Mouse (Mus musculus): ENCODE measurements around the gene Pet100. TPM values are rescaled to one million over a fixed set of nuclear protein-coding genes. Genes with fewer than 3 reads are reported as not detected.

Pet100 gene
- polyA plus RNA-seq, 1 experiment from 2014 or later: 89.9 TPM

GRCm38 (mm10) chr8:3660889-3661288 lies 39.5 kb downstream of the Pet100 start:
- no peak overlapping the region for H3K9ac ChIP-seq
- H3K4me1 ChIP-seq (replicated peaks): no peaks in the 10 kb centered on the region; the same call in 1 of the 2 replicates
- H3K36me3 ChIP-seq: no peaks in the 10 kb centered on the region
- H3K9me3 ChIP-seq: no peaks in the 10 kb centered on the region
- H3K4me3 ChIP-seq (replicated peaks): no peak overlapping the region
- WGBS: 83% methylated on average over 8 of the region's 8 CpGs
- H3K27me3 ChIP-seq (replicated peaks): no peaks in the 10 kb centered on the region
- H3K27ac ChIP-seq: no peak overlapping the region
- H3K4me2 ChIP-seq (replicated peaks): no peak overlapping the region
- ATAC-seq: no peak

- 68% methylated on average over 5 of the region's 5 CpGs for WGBS
- no peak overlapping the region for H3K27ac ChIP-seq
- no peaks in the 10 kb centered on the region; the same call in 1 of the 2 replicates for H3K4me1 ChIP-seq (replicated peaks)
- H3K9me3 ChIP-seq: no peaks in the 10 kb centered on the region
- no peak for ATAC-seq
- no peaks in the 10 kb centered on the region for H3K27me3 ChIP-seq (replicated peaks)
- no peak overlapping the region for H3K4me2 ChIP-seq (replicated peaks)
- H3K36me3 ChIP-seq: no peaks in the 10 kb centered on the region
- H3K4me3 ChIP-seq (replicated peaks): no peak overlapping the region
- no peak overlapping the region for H3K9ac ChIP-seq
Observed at GRCm38 (mm10) chr8:3664405-3664804, 43.1 kb downstream of the Pet100 start.

GRCm38 (mm10) chr8:3665507-3665906 lies 44.2 kb downstream of the Pet100 start, which contains the start of gene Mcemp1:
Mcemp1 (plus strand) TSS chr8:3665754.
- WGBS: 73% methylated on average over 6 of the region's 6 CpGs
- no peak within 1 kb of the TSS for H3K9ac ChIP-seq
- no peaks in the 10 kb centered on the region for H3K27me3 ChIP-seq (replicated peaks)
- no peak within 1 kb of the TSS for H3K4me3 ChIP-seq (replicated peaks)
- H3K9me3 ChIP-seq: no peaks in the 10 kb centered on the region
- no peaks in the 10 kb centered on the region; the same call in 1 of the 2 replicates for H3K4me1 ChIP-seq (replicated peaks)
- H3K36me3 ChIP-seq: no peaks in the 10 kb centered on the region
- no peak within 1 kb of the TSS for H3K27ac ChIP-seq
- no peak for ATAC-seq
- no peak within 1 kb of the TSS for H3K4me2 ChIP-seq (replicated peaks)

DNA sequence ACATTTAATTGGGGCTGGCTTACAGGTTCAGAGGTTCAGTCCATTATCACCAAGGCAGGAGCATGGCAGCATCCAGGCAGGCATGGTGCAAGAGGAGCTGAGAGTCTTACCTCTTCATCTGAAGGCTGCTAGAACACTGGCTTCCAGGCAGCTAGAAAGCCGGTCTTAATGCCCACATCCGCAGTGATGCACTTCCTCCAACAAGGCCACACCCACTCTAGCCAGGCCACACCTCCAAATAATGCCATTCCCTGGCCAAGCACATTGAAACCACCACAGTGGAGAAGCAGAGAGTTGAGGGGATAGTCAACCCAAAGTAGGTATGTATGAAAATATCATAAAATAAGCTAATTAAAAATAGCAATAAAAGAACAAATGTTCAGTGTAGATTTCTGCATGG lies 49.0 kb downstream of the Pet100 start:
- Histone ChIP-seq H3K4me2 (replicated peaks) (no peak overlapping the region), H3K9ac (no peak overlapping the region), H3K9me3 (no peaks in the 10 kb centered on the region), H3K27ac (no peak overlapping the region), H3K27me3 (replicated peaks) (no peaks in the 10 kb centered on the region), H3K4me1 (replicated peaks) (no peaks in the 10 kb centered on the region), H3K36me3 (no peaks in the 10 kb centered on the region), H3K4me3 (replicated peaks) (no peak overlapping the region)
- WGBS: 79% methylated on average over 2 of the region's 2 CpGs
- ATAC-seq: no peak

- under 1% methylated on average over 23 of the region's 23 CpGs for WGBS
- Histone ChIP-seq H3K27me3 (replicated peaks) (no peaks in the 10 kb centered on the region), H3K9me3 (no peaks in the 10 kb centered on the region), H3K4me1 (replicated peaks) (no peaks in the 10 kb centered on the region), H3K4me2 (replicated peaks) (peak within 1 kb of the TSS; percentile 94), H3K27ac (peak within 1 kb of the TSS; percentile 68), H3K36me3 (no peaks in the 10 kb centered on the region), H3K4me3 (replicated peaks) (peak within 1 kb of the TSS; percentile 60), H3K9ac (peak within 1 kb of the TSS; percentile 60)
- ATAC-seq: peak; percentile 81
Observed at GRCm38 (mm10) chr8:3671980-3672491, 50.7 kb downstream of the Pet100 start, which contains the start of gene Fcor. Fcor (minus strand) TSS chr8:3672362.

GRCm38 (mm10) chr8:3674671-3675070 lies 53.3 kb downstream of the Pet100 start:
- no peak overlapping the region for H3K27ac ChIP-seq
- ATAC-seq: no peak
- no peak overlapping the region for H3K4me2 ChIP-seq (replicated peaks)
- peaks cover 8% of the 10 kb centered on the region for H3K36me3 ChIP-seq
- WGBS: 58% methylated on average over 3 of the region's 3 CpGs
- no peaks in the 10 kb centered on the region for H3K27me3 ChIP-seq (replicated peaks)
- no peaks in the 10 kb centered on the region for H3K9me3 ChIP-seq
- no peak overlapping the region for H3K9ac ChIP-seq
- no peak overlapping the region for H3K4me3 ChIP-seq (replicated peaks)
- peaks cover 7% of the 10 kb centered on the region for H3K4me1 ChIP-seq (replicated peaks)

Other genes starting within 250 kb of the Pet100 start
- gene Arhgef18, start 228.5 kb upstream of the Pet100 start, polyA plus RNA-seq (2015; fragmentation: Nextera tagmentation; extraction: Ambion mirVana): 6.6 and 7.0 TPM in 2 replicates
- gene Pex11g, start 153.9 kb upstream of the Pet100 start, polyA plus RNA-seq (2015; fragmentation: Nextera tagmentation; extraction: Ambion mirVana): 8.9 and 15.2 TPM in 2 replicates
- gene Tex45, start 150.7 kb upstream of the Pet100 start, polyA plus RNA-seq (2015; fragmentation: Nextera tagmentation; extraction: Ambion mirVana): not detected in 2 replicates
- gene Zfp358, start 128.4 kb upstream of the Pet100 start, polyA plus RNA-seq (2015; fragmentation: Nextera tagmentation; extraction: Ambion mirVana): 31.3 and 32.6 TPM in 2 replicates
- 52.4 and 60.9 TPM in 2 replicates for gene Mcoln1, start 121.1 kb upstream of the Pet100 start, polyA plus RNA-seq (2015; fragmentation: Nextera tagmentation; extraction: Ambion mirVana)
- gene Pnpla6, start 106.2 kb upstream of the Pet100 start, polyA plus RNA-seq (2015; fragmentation: Nextera tagmentation; extraction: Ambion mirVana): 34.4 and 36.7 TPM in 2 replicates
- 5.0 and 5.1 TPM in 2 replicates for gene C330021F23Rik, start 53.6 kb upstream of the Pet100 start, polyA plus RNA-seq (2015; fragmentation: Nextera tagmentation; extraction: Ambion mirVana)
- gene Camsap3, start 34.3 kb upstream of the Pet100 start, polyA plus RNA-seq (2015; fragmentation: Nextera tagmentation; extraction: Ambion mirVana): 21.0 and 24.4 TPM in 2 replicates
- gene Xab2, start 232 bp upstream of the Pet100 start, polyA plus RNA-seq (2015; fragmentation: Nextera tagmentation; extraction: Ambion mirVana): 45.2 and 50.9 TPM in 2 replicates
- 0.10 TPM in 1 of 2 replicates, not detected in the other for gene Pcp2, start 4.0 kb downstream of the Pet100 start, polyA plus RNA-seq (2015; fragmentation: Nextera tagmentation; extraction: Ambion mirVana)
- 110 and 123 TPM in 2 replicates for gene Stxbp2, start 9.4 kb downstream of the Pet100 start, polyA plus RNA-seq (2015; fragmentation: Nextera tagmentation; extraction: Ambion mirVana)
- 0.27 TPM in 1 of 2 replicates, not detected in the other for gene Retn, start 34.2 kb downstream of the Pet100 start, polyA plus RNA-seq (2015; fragmentation: Nextera tagmentation; extraction: Ambion mirVana)
- gene Mcemp1, start 44.2 kb downstream of the Pet100 start, polyA plus RNA-seq (2015; fragmentation: Nextera tagmentation; extraction: Ambion mirVana): 0.40 and 0.54 TPM in 2 replicates
- 8.0 and 9.1 TPM in 2 replicates for gene Fcor, start 50.8 kb downstream of the Pet100 start, polyA plus RNA-seq (2015; fragmentation: Nextera tagmentation; extraction: Ambion mirVana)
- gene Trappc5, start 54.8 kb downstream of the Pet100 start, polyA plus RNA-seq (2015; fragmentation: Nextera tagmentation; extraction: Ambion mirVana): 36.0 and 36.7 TPM in 2 replicates
- 0.08 and 0.09 TPM in 2 replicates for gene Fcer2a, start 72.6 kb downstream of the Pet100 start, polyA plus RNA-seq (2015; fragmentation: Nextera tagmentation; extraction: Ambion mirVana)
- 0.40 TPM in 1 of 2 replicates, not detected in the other for gene Clec4g, start 99.1 kb downstream of the Pet100 start, polyA plus RNA-seq (2015; fragmentation: Nextera tagmentation; extraction: Ambion mirVana)
- 0.15 and 0.23 TPM in 2 replicates for gene Cd209a, start 127.4 kb downstream of the Pet100 start, polyA plus RNA-seq (2015; fragmentation: Nextera tagmentation; extraction: Ambion mirVana)
- gene Cd209e, start 232.8 kb downstream of the Pet100 start, polyA plus RNA-seq (2015; fragmentation: Nextera tagmentation; extraction: Ambion mirVana): not detected in 2 replicates

Measured in intestine, embryonic 15.5 days (tissue).